Mouse (Mus musculus) urinary bladder, postnatal 25 days (tissue): ENCODE results near the gene Olfr1094.

Experiments used
- DNase-seq: peaks from one replicate; pipeline ENCODE4 v3.0.0; 2022; ENCODE audit warnings: low spot score

Olfr1094 gene

GRCm38 (mm10) chr2:86824363-86824762, at the start of gene Olfr1094:
Gene Olfr1094 (plus strand): TSS chr2:86824663.
- DNase-seq, result no peak

- no peak for DNase-seq
These were observed 42.3 kb upstream of the Olfr1094 start, which contains the start of gene Olfr1093 for GRCm38 (mm10) chr2:86782179-86782578. Gene Olfr1093 (plus strand): TSS chr2:86782479.

GRCm38 (mm10) chr2:86809918-86810317, 14.5 kb upstream of the Olfr1094 start, which contains the start of gene Olfr141:
Gene Olfr141 (minus strand): TSS chr2:86810018.
- no peak for DNase-seq

GRCm38 (mm10) chr2:86851596-86851995, 27.1 kb downstream of the Olfr1094 start, which contains the start of gene Olfr1095:
Gene Olfr1095 (minus strand): TSS chr2:86851696.
- DNase-seq, result no peak

- DNase-seq, result no peak
These were observed 50.2 kb downstream of the Olfr1094 start, which contains the start of gene Gm13723 for GRCm38 (mm10) chr2:86874702-86875101. Gene Gm13723 (minus strand): TSS chr2:86874802.
